Mouse (Mus musculus) CH12.LX (cell line): Measurements from ENCODE around the gene Wbp2. TPM values are rescaled to one million over a fixed set of nuclear protein-coding genes. Genes with fewer than 3 reads are reported as not detected.

Source experiments
- DNase-seq: peaks from one replicate; pipeline ENCODE4 v3.0.0-alpha.2; 2013; ENCODE audit errors: extremely low read depth
- H3K27ac ChIP-seq: 2 replicates; pipeline ENCODE4 v1.5.1; 2012; ENCODE audit warnings: low read depth, mild to moderate bottlenecking, control low read depth, moderate library complexity; ENCODE audit not compliant: insufficient read depth
- H3K27me3 ChIP-seq: replicated peaks from 2 replicates; pipeline ENCODE3; 2012; ENCODE audit warnings: inconsistent platforms
- H3K36me3 ChIP-seq, 2 experiments: replicated peaks in 1 of 2; 2 replicates each; pipeline versions ENCODE3 to v1.6.1; 2012; ENCODE audit warnings: inconsistent platforms in 1 of 2, low read length in 1 of 2, mild to moderate bottlenecking in 1 of 2, mixed read lengths in 1 of 2, moderate library complexity in 1 of 2; ENCODE audit not compliant: control insufficient read depth in 1 of 2, insufficient read depth in 1 of 2
- H3K4me1 ChIP-seq, 2 experiments: 2 replicates each; pipeline ENCODE4 v1.6.1; 2012; ENCODE audit warnings: inconsistent platforms in 1 of 2, moderate library complexity in 1 of 2; ENCODE audit not compliant: insufficient read depth in 2 of 2, control insufficient read depth in 1 of 2
- H3K4me2 ChIP-seq: 2 replicates; pipeline ENCODE4 v1.6.1; 2012; ENCODE audit warnings: low read depth, mild to moderate bottlenecking, control low read depth; ENCODE audit not compliant: poor library complexity, insufficient read depth, severe bottlenecking
- H3K4me3 ChIP-seq, 3 experiments: fragments of 150-350 bp in 1 of 3; sonication (generic) in 1 of 3; replicated peaks in 1 of 3; 2 replicates each; pipeline versions ENCODE3 to v1.5.1; 2011 to 2012; ENCODE audit warnings: low read depth in 2 of 3, low read length in 2 of 3, mild to moderate bottlenecking in 2 of 3, moderate library complexity in 2 of 3, control low read depth in 1 of 3, improper control_type of control experiment in 1 of 3, inconsistent platforms in 1 of 3, mixed read lengths in 1 of 3; ENCODE audit not compliant: poor library complexity in 1 of 3
- H3K79me2 ChIP-seq: replicated peaks from 2 replicates; pipeline ENCODE4 v1.6.1; 2012; ENCODE audit warnings: mild to moderate bottlenecking, moderate library complexity; ENCODE audit not compliant: control insufficient read depth, poor library complexity, insufficient read depth, severe bottlenecking; ENCODE audit errors: extremely low read depth
- H3K9ac ChIP-seq: 2 replicates; pipeline ENCODE4 v1.6.1; 2012; ENCODE audit warnings: low read depth, mild to moderate bottlenecking, control low read depth, moderate library complexity; ENCODE audit not compliant: insufficient read depth
- H3K9me3 ChIP-seq: replicated peaks from 2 replicates; pipeline ENCODE3; 2012; ENCODE audit warnings: low read length, inconsistent platforms, mixed read lengths
- BHLHE40 ChIP-seq: IDR thresholded peaks from 2 replicates; pipeline ENCODE4 v1.6.1; 2011; ENCODE audit warnings: mild to moderate bottlenecking, low read depth, low read length, improper control_type of control experiment
- CHD1 ChIP-seq: IDR thresholded peaks from 2 replicates; pipeline ENCODE4 v1.6.1; 2012; ENCODE audit warnings: low read depth, low read length, improper control_type of control experiment, inconsistent platforms
- CTCF ChIP-seq, 2 experiments: IDR thresholded peaks in 1 of 2; conservative IDR thresholded peaks in 1 of 2; 2 replicates each; pipeline ENCODE4 v1.5.1; 2011 to 2012; ENCODE audit warnings: low read depth in 2 of 2, low read length in 2 of 2, improper control_type of control experiment in 1 of 2, inconsistent platforms in 1 of 2, mild to moderate bottlenecking in 1 of 2, moderate library complexity in 1 of 2
- EP300 ChIP-seq: IDR thresholded peaks from 2 replicates; pipeline ENCODE4 v1.6.1; 2011; ENCODE audit warnings: low read length, improper control_type of control experiment
- JUN ChIP-seq: IDR thresholded peaks from 2 replicates; pipeline ENCODE4 v1.6.1; 2011; ENCODE audit warnings: low read depth, mild to moderate bottlenecking, low read length, improper control_type of control experiment, moderate library complexity; ENCODE audit not compliant: insufficient read depth
- MAX ChIP-seq: IDR thresholded peaks from 2 replicates; pipeline ENCODE4 v1.6.1; 2011; ENCODE audit warnings: low read length, improper control_type of control experiment
- MXI1 ChIP-seq: IDR thresholded peaks from 2 replicates; pipeline ENCODE4 v1.6.1; 2011; ENCODE audit warnings: mild to moderate bottlenecking, low read depth, low read length, improper control_type of control experiment
- PAX5 ChIP-seq: IDR thresholded peaks from 2 replicates; pipeline ENCODE4 v1.6.1; 2012; ENCODE audit warnings: low read length, inconsistent platforms, mixed read lengths
- RAD21 ChIP-seq: IDR thresholded peaks from 2 replicates; pipeline ENCODE4 v1.6.1; 2011; ENCODE audit warnings: low read depth, mild to moderate bottlenecking, low read length, improper control_type of control experiment, moderate library complexity
- TCF12 ChIP-seq: IDR thresholded peaks from 2 replicates; pipeline ENCODE4 v1.6.1; 2014; ENCODE audit warnings: low read depth, mild to moderate bottlenecking, inconsistent platforms, low read length, improper control_type of control experiment
- USF1 ChIP-seq: IDR thresholded peaks from 2 replicates; pipeline ENCODE4 v1.6.1; 2014; ENCODE audit warnings: low read depth, mild to moderate bottlenecking, inconsistent platforms, low read length, improper control_type of control experiment
- ZC3H11A ChIP-seq: IDR thresholded peaks from 2 replicates; pipeline ENCODE4 v1.6.1; 2012; ENCODE audit warnings: low read depth, mild to moderate bottlenecking, inconsistent platforms, low read length, improper control_type of control experiment
- dilution Hi-C: fragments of 300-500 bp; cut with MboI; formaldehyde crosslinking; loops from 2 replicates; pipeline ENCODE4 v1.14.3; 2020; ENCODE audit warnings: low sequenced_read_pairs; ENCODE audit not compliant: extremely low pct_unique_long_range_greater_than_20kb, extremely low pct_ligation_motif_present
- in situ Hi-C: fragments of 300-500 bp; cut with MboI; formaldehyde crosslinking; loops from 3 replicates; pipeline ENCODE4 v1.14.3; 2019; ENCODE audit warnings: low sequenced_read_pairs, low pct_ligation_motif_present, low pct_unique_long_range_greater_than_20kb, mixed read lengths
- polyA plus RNA-seq: library from polyadenylated mRNA; unstranded; fragments of >175 nt; gene quantifications from 2 replicates; pipeline ENCODE4 v1.2.1, GENCODE M21; 2012; ENCODE audit warnings: low read depth; ENCODE audit not compliant: insufficient read length
- total RNA-seq, 2 experiments: library from RNA; depleted of rRNA; stranded (reverse); fragments of 300-350 nt in 1 of 2; fragments of >200 nt in 1 of 2; gene quantifications; 2 replicates each; pipeline ENCODE4 v1.2.3; 2012 to 2014

Wbp2 gene
- total and polyA plus RNA-seq, 3 experiments = 15.2 to 97.1 (median 30.7) TPM

GRCm38 (mm10) chr11:116107777-116108285, 21.0 kb upstream of the Wbp2 start:
- peaks cover 18 to 27% of the 10 kb centered on the region in 2 experiments for H3K4me1 ChIP-seq
- no peak overlapping the region for H3K9ac ChIP-seq
- no peak overlapping the region for H3K4me2 ChIP-seq
- H3K27ac ChIP-seq = no peak overlapping the region
- H3K36me3 ChIP-seq = no peaks in the 10 kb centered on the region
- no peak for DNase-seq
- in situ Hi-C loops = no loop called here
- H3K27me3 ChIP-seq = no peaks in the 10 kb centered on the region
- H3K79me2 ChIP-seq = no peaks in the 10 kb centered on the region
- H3K4me3 ChIP-seq = no peak overlapping the region
- dilution Hi-C loops = no loop called here
- TF ChIP-seq PAX5 = no peak
- TF ChIP-seq MXI1 = no peak
- no peak for TF ChIP-seq JUN
- no peak for TF ChIP-seq ZC3H11A
- H3K9me3 ChIP-seq = peaks cover 12% of the 10 kb centered on the region

- no peak overlapping the region for H3K4me3 ChIP-seq
- H3K79me2 ChIP-seq = no peaks in the 10 kb centered on the region
- H3K9me3 ChIP-seq = peaks cover 12% of the 10 kb centered on the region
- in situ Hi-C loops (no loop called here), dilution Hi-C loops (no loop called here)
- H3K36me3 ChIP-seq = no peaks in the 10 kb centered on the region
- H3K27ac ChIP-seq = no peak overlapping the region
- TF ChIP-seq CTCF (conservative IDR thresholded peaks at IDR 0.05 in 1 of 2, IDR thresholded peaks at IDR 0.05 in 1 of 2; ENCODE audit: low read depth in 2 of 2, low read length in 2 of 2) (peak in 1 of 2 experiments; percentile 42; a peak in 2 of 4 replicates), BHLHE40 (no peak)
- no peak overlapping the region for H3K9ac ChIP-seq
- no peak for DNase-seq
- peaks cover 18 to 27% of the 10 kb centered on the region in 2 experiments for H3K4me1 ChIP-seq
- H3K27me3 ChIP-seq = no peaks in the 10 kb centered on the region
- H3K4me2 ChIP-seq = no peak overlapping the region
These were observed 20.4 kb upstream of the Wbp2 start for GRCm38 (mm10) chr11:116106963-116107776.

GRCm38 (mm10) chr11:116106154-116106962, 19.6 kb upstream of the Wbp2 start:
- Histone ChIP-seq H3K9ac (no peak overlapping the region), H3K27ac (no peak overlapping the region), H3K4me3 (no peak overlapping the region), H3K4me2 (no peak overlapping the region), H3K4me1 (peaks cover 18 to 27% of the 10 kb centered on the region in 2 experiments), H3K79me2 (no peaks in the 10 kb centered on the region), H3K9me3 (peaks cover 12% of the 10 kb centered on the region), H3K36me3 (no peaks in the 10 kb centered on the region), H3K27me3 (no peaks in the 10 kb centered on the region)
- in situ Hi-C loops = no loop called here
- TF ChIP-seq RAD21 (no peak), USF1 (no peak), MAX (no peak), CHD1 (no peak), EP300 (no peak), TCF12 (no peak), ZC3H11A (no peak)
- no peak for DNase-seq
- dilution Hi-C loops = no loop called here
